Mouse (Mus musculus) brain, embryonic 14.5 days (tissue): ENCODE measurements around the gene Psen2.

Source experiments
- CTCF ChIP-seq: fragments of 200-500 bp; IDR thresholded peaks from 2 replicates; pipeline ENCODE4 v1.5.1; 2012; ENCODE audit warnings: inconsistent platforms, mild to moderate bottlenecking, moderate library complexity, borderline replicate concordance; ENCODE audit not compliant: insufficient read depth, insufficient read length; ENCODE audit errors: extremely low read depth
- POLR2A ChIP-seq: fragments of 200-500 bp; IDR thresholded peaks from 2 replicates; pipeline ENCODE4 v1.6.1; 2012; ENCODE audit warnings: mild to moderate bottlenecking, inconsistent platforms, borderline replicate concordance; ENCODE audit not compliant: poor library complexity, insufficient read depth, insufficient read length, severe bottlenecking; ENCODE audit errors: extremely low read depth

DNA sequence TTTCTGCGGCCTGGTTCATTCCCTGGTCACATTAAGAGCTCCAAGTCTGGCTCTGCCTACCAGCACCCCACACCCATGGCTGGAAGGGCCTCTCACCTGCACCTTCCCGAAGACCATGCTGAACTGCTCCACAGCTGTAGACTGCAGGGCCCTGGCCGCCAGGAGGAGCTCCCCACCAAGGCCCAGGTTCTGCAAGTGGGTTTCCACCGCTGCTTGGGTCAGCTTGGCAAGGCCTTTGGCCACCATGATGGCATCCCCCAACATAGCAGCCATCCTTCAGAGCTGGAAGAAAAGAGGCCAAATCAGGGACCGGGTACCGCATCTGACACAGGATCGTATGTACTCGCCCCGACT, 81.3 kb downstream of the Psen2 start:
- TF ChIP-seq POLR2A (no peak), CTCF (no peak)
